Mouse (Mus musculus) naive thymus-derived CD4-positive, alpha-beta T cell, adult 2 months (primary cell): Measurements from ENCODE around the gene Gng5.
A peak's percentile ranks its signal among the peaks of the same experiment; 100 is the strongest.

Experiments
- DNase-seq: peaks from one replicate; pipeline ENCODE4 v3.0.0-alpha.2; 2011; ENCODE audit warnings: low read depth

The Gng5 gene

GRCm38 (mm10) chr3:146499431-146500002 lies at the start of gene Gng5, which contains the start of gene Spata1:
Gene Gng5, plus strand, starts transcription at chr3:146499807.
Gene Spata1, minus strand, starts transcription at chr3:146499753.
- DNase-seq: peak; percentile 96

- peak; percentile 92 for DNase-seq
Observed at GRCm38 (mm10) chr3:146450371-146450841, 49.2 kb upstream of the Gng5 start.

GRCm38 (mm10) chr3:146451375-146451774 lies 48.2 kb upstream of the Gng5 start:
- peak; percentile 10 for DNase-seq

- no peak for DNase-seq
Observed at GRCm38 (mm10) chr3:146462939-146463338, 36.7 kb upstream of the Gng5 start.

GRCm38 (mm10) chr3:146469226-146469625 lies 30.4 kb upstream of the Gng5 start:
- DNase-seq: no peak

GRCm38 (mm10) chr3:146472657-146473056 lies 26.9 kb upstream of the Gng5 start:
- DNase-seq: no peak

GRCm38 (mm10) chr3:146473741-146474140 lies 25.9 kb upstream of the Gng5 start:
- DNase-seq: no peak

- no peak for DNase-seq
Observed at GRCm38 (mm10) chr3:146474428-146474827, 25.2 kb upstream of the Gng5 start.

- no peak for DNase-seq
Observed at GRCm38 (mm10) chr3:146482044-146482443, 17.6 kb upstream of the Gng5 start.

GRCm38 (mm10) chr3:146486464-146486863 lies 13.1 kb upstream of the Gng5 start:
- peak; percentile 3 for DNase-seq

- no peak for DNase-seq
Observed at GRCm38 (mm10) chr3:146494941-146495340, 4.7 kb upstream of the Gng5 start.

GRCm38 (mm10) chr3:146498989-146499388 lies 618 bp upstream of the Gng5 start:
- no peak for DNase-seq

GRCm38 (mm10) chr3:146500003-146500809 lies 599 bp downstream of the Gng5 start:
- peak; percentile 82 for DNase-seq

GRCm38 (mm10) chr3:146500810-146501201 lies 1.2 kb downstream of the Gng5 start:
- DNase-seq: no peak

GRCm38 (mm10) chr3:146501601-146502123 lies 2.1 kb downstream of the Gng5 start:
- DNase-seq: no peak

- no peak for DNase-seq
Observed at GRCm38 (mm10) chr3:146506711-146507110, 7.1 kb downstream of the Gng5 start.

GRCm38 (mm10) chr3:146520226-146520797 lies 20.7 kb downstream of the Gng5 start:
- DNase-seq: no peak

- DNase-seq: peak; percentile 94
Observed at GRCm38 (mm10) chr3:146520798-146521651, 21.4 kb downstream of the Gng5 start, which contains the start of gene Rpf1. Gene Rpf1, minus strand, starts transcription at chr3:146521429.

- DNase-seq: no peak
Observed at GRCm38 (mm10) chr3:146521652-146522020, 22.0 kb downstream of the Gng5 start.

GRCm38 (mm10) chr3:146528335-146528734 lies 28.7 kb downstream of the Gng5 start:
- no peak for DNase-seq

- no peak for DNase-seq
Observed at GRCm38 (mm10) chr3:146534986-146535385, 35.4 kb downstream of the Gng5 start.
